8 mouse cellular contexts compared by ENCODE assay signal in the genomic region with DNA sequence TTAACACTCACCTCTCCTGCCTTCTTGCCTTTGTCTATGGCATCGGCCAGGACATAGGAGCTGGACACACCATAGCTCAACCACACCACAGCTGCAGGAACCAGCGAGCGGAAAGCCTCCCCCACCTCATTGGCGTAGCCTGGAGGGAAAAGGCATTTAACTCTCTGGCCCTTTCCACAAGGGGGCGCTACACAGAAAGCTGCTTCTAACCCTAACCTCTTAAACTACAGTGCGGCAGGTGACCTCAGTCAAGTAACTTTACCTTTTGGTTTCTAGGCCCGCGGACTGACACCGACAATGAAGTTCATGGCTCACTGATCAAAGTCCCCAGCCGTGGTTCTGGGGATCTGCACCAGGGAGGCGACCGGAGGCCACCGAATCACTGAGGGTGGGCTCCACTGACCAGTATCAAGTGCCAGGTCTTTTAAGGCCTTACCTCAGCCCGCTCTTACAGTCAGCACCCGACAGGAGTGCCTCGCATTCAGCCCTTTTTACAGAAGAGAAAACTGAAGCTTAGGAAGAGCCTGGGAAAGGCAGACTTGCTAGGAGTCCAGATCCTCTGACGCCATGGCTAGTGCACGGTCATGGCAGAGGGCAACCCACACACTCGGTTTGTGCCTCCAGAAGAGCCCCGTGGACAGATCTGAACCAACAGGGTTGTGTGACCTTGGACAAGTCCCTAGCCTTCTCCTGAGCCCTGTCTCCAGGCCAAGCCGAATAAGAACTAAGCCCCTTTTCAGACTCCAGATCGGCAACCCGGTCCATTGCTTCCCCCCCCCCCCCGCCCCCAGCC. TPM values are rescaled to one million over a fixed set of nuclear protein-coding genes. Genes with fewer than 3 reads are reported as not detected.
DNase-seq lines count a peak whose midpoint lies in the region; ATAC-seq and TF ChIP-seq lines count a peak whose summit lies in the region.

No protein-coding gene starts in this region.

- H3K27ac ChIP-seq in kidney, adult 2 months (ENCODE audit: insufficient read depth, low read depth, low read length), result peak overlapping the region; percentile 68
- H3K27ac ChIP-seq in liver, embryonic 11.5 days (ENCODE audit: low read depth, low read length), result peak overlapping the region; percentile 93

- ATAC-seq in liver, embryonic 11.5 days (replicated peaks; ENCODE audit: low FRiP score), result peak; percentile 37
- ATAC-seq in monocyte, adult 5-6 weeks (replicated peaks; ENCODE audit: insufficient number of reproducible peaks, low FRiP score, low TSS enrichment, poor library complexity, severe bottlenecking), result 0 out of 2 replicates have a peak, but pooled peaks have one; percentile 7

- DNase-seq in A20 (ENCODE audit: low read depth, low spot score), result peak; percentile 92
- DNase-seq in adrenal gland, adult (ENCODE audit: inconsistent age in 2 of 2, low spot score in 1 of 2), result peak; percentile 72 to 91
- DNase-seq in embryo, embryonic 11.5 days (ENCODE audit: low read depth, low spot score), result peak; percentile 48
- DNase-seq in heart, adult 18-20 months, result peak; percentile 69 to 84
- DNase-seq in kidney, adult 2 months, result peak; percentile 84
- DNase-seq in liver, embryonic 11.5 days (ENCODE audit: low spot score), result peak; percentile 82
- DNase-seq in spleen, postnatal 36 days (ENCODE audit: low spot score in 2 of 2), result peak; percentile 64 to 77

- H3K9ac ChIP-seq in liver, embryonic 11.5 days (ENCODE audit: low read depth, low read length), result peak overlapping the region; percentile 73

- peaks cover 10% of the 10 kb centered on the region for H3K4me1 ChIP-seq in kidney, adult 2 months (ENCODE audit: control insufficient read depth, insufficient read depth, low read length)
- H3K4me1 ChIP-seq in liver, embryonic 11.5 days (replicated peaks; ENCODE audit: control insufficient read depth, insufficient read depth, low read length), result peaks cover 18% of the 10 kb centered on the region

- peak; percentile 84 for TF ChIP-seq CTCF in kidney, adult 2 months (conservative IDR thresholded peaks at IDR 0.05; ENCODE audit: insufficient read depth, insufficient read length, low read depth, low read length)

- WGBS in kidney, adult 2 months, result 6% methylated on average over 24 of the region's 24 CpGs
- 4% methylated on average over 23 of the region's 24 CpGs for WGBS in liver, embryonic 11.5 days

- peak overlapping the region; percentile 69 for H3K4me2 ChIP-seq in liver, embryonic 11.5 days

- H3K27me3 ChIP-seq in kidney, adult 2 months (replicated peaks; ENCODE audit: control insufficient read depth, insufficient read depth, low read length), result no peaks in the 10 kb centered on the region
- H3K27me3 ChIP-seq in liver, embryonic 11.5 days (replicated peaks; ENCODE audit: control insufficient read depth, insufficient read depth, low read length), result no peaks in the 10 kb centered on the region

- peak overlapping the region; percentile 62 for H3K4me3 ChIP-seq in kidney, adult 2 months (ENCODE audit: insufficient read depth, low read depth, low read length)
- H3K4me3 ChIP-seq in liver, embryonic 11.5 days (ENCODE audit: low read depth, low read length), result peak overlapping the region; percentile 71

- peaks cover 9% of the 10 kb centered on the region for H3K9me3 ChIP-seq in liver, embryonic 11.5 days (ENCODE audit: control insufficient read depth, low read length)

- peaks cover 3% of the 10 kb centered on the region; the same call in 1 of the 2 replicates for H3K36me3 ChIP-seq in kidney, adult 2 months (ENCODE audit: control insufficient read depth, insufficient read depth, low read length)
- H3K36me3 ChIP-seq in liver, embryonic 11.5 days (ENCODE audit: control insufficient read depth, insufficient read depth, low read length), result peaks cover 23% of the 10 kb centered on the region

- TF ChIP-seq POLR2A in kidney, adult 2 months (IDR thresholded peaks at IDR 0.05; ENCODE audit: low read depth, low read length), result no peak

RNA-seq across cellular contexts. Expression of gene Mtfp1, which starts 0.7 kb away (rescaled TPM):
- total RNA-seq in heart, adult 18-20 months (2021), result 100 to 1,000 TPM; 133 to 172 TPM
- 30.1 and 31.2 TPM in 2 replicates for polyA plus RNA-seq in kidney, adult 2 months (2012; rRNA removed)
- polyA plus RNA-seq in liver, embryonic 11.5 days (2014; fragmentation: Nextera tagmentation; extraction: Ambion mirVana), result 48.8 and 51.8 TPM in 2 replicates
- total RNA-seq in monocyte, adult 5-6 weeks (2017), result 1.4 TPM in 1 of 3 replicates, not detected in the others

RNA-seq across cellular contexts. Expression of gene Sec14l2, which starts 28.6 kb away (rescaled TPM):
- total RNA-seq in heart, adult 18-20 months (2021), result under 1 TPM; 0.44 to 0.87 TPM
- polyA plus RNA-seq in kidney, adult 2 months (2012; rRNA removed), result 1.5 and 1.8 TPM in 2 replicates
- 6.2 and 6.8 TPM in 2 replicates for polyA plus RNA-seq in liver, embryonic 11.5 days (2014; fragmentation: Nextera tagmentation; extraction: Ambion mirVana)
- total RNA-seq in monocyte, adult 5-6 weeks (2017), result 1.6 TPM in 1 of 3 replicates, not detected in the others

RNA-seq across cellular contexts. Expression of gene Sec14l3, which starts 29.9 kb away (rescaled TPM):
- 1 to 10 TPM in 1 of 2 experiments, not detected in 1; 6.2 TPM for total RNA-seq in heart, adult 18-20 months (2021)
- 8.8 and 11.7 TPM in 2 replicates for polyA plus RNA-seq in kidney, adult 2 months (2012; rRNA removed)
- not detected in 2 replicates for polyA plus RNA-seq in liver, embryonic 11.5 days (2014; fragmentation: Nextera tagmentation; extraction: Ambion mirVana)
- not detected in 3 replicates for total RNA-seq in monocyte, adult 5-6 weeks (2017)

RNA-seq across cellular contexts. Expression of gene Rnf215, which starts 40.4 kb away (rescaled TPM):
- total RNA-seq in heart, adult 18-20 months (2021), result 10 to 100 TPM; 11.6 to 13.5 TPM
- 25.2 and 26.7 TPM in 2 replicates for polyA plus RNA-seq in kidney, adult 2 months (2012; rRNA removed)
- 10.4 and 11.6 TPM in 2 replicates for polyA plus RNA-seq in liver, embryonic 11.5 days (2014; fragmentation: Nextera tagmentation; extraction: Ambion mirVana)
- total RNA-seq in monocyte, adult 5-6 weeks (2017), result 24.5 to 32.4 TPM (median 30.3 TPM) in 3 replicates

Comparison
In these comparisons a context has a peak if more than half of its experiments do, and no peak if none do; other contexts are left out.
1. Peak in every context shown above with its lines: DNase-seq, ATAC-seq, H3K4me3 ChIP-seq and H3K27ac ChIP-seq.
2. RNA of gene Mtfp1, which starts 0.7 kb away (total RNA-seq): 133 to 172 TPM in heart, adult 18-20 months; 1.4 TPM in monocyte, adult 5-6 weeks; every median in the first group is over 10 times any median in the second.